Mouse (Mus musculus) lung, embryonic 15.5 days (tissue): ENCODE measurements around the gene Optn. TPM values are rescaled to one million over a fixed set of nuclear protein-coding genes. Genes with fewer than 3 reads are reported as not detected.

Experiments used
- ATAC-seq: fragments of 200-750 bp; cut with Nextera tagmentation; 2 replicates; pipeline ENCODE4 v1.8.0; 2017; ENCODE audit warnings: moderate number of reproducible peaks, borderline replicate concordance; ENCODE audit not compliant: low FRiP score, low TSS enrichment; ENCODE audit errors: extremely low read depth
- H3K27ac ChIP-seq: fragments of 300-500 bp; sonication (generic); 2 replicates; pipeline ENCODE4 v1.5.1; 2015; ENCODE audit warnings: moderate library complexity, mild to moderate bottlenecking, inconsistent platforms
- H3K27me3 ChIP-seq: fragments of 300-500 bp; sonication (generic); 2 replicates; pipeline ENCODE4 v1.6.1; 2015; ENCODE audit warnings: inconsistent platforms
- H3K36me3 ChIP-seq: fragments of 300-500 bp; sonication (generic); 2 replicates; pipeline ENCODE4 v1.6.1; 2015; ENCODE audit warnings: inconsistent platforms
- H3K4me1 ChIP-seq: fragments of 300-500 bp; sonication (generic); 2 replicates; pipeline ENCODE4 v1.6.1; 2015; ENCODE audit warnings: inconsistent platforms
- H3K4me2 ChIP-seq: fragments of 300-500 bp; sonication (generic); 2 replicates; pipeline ENCODE4 v1.6.1; 2015; ENCODE audit warnings: inconsistent platforms, mild to moderate bottlenecking, moderate library complexity
- H3K4me3 ChIP-seq: fragments of 300-500 bp; sonication (generic); 2 replicates; pipeline ENCODE4 v1.5.1; 2015; ENCODE audit warnings: mild to moderate bottlenecking, inconsistent platforms
- H3K9ac ChIP-seq: fragments of 300-500 bp; sonication (generic); 2 replicates; pipeline ENCODE4 v1.6.1; 2015; ENCODE audit warnings: inconsistent platforms
- H3K9me3 ChIP-seq: fragments of 300-500 bp; sonication (generic); 2 replicates; pipeline ENCODE4 v1.6.1; 2016; ENCODE audit warnings: inconsistent platforms
- WGBS: fragments of 180-500 bp; shearing (Covaris S2); methylation state at CpG from one replicate; pipeline ENCODE4 v1.1.7; 2015; 5-methylcytosine and 5-hydroxymethylcytosine counted together
- polyA plus RNA-seq: library from polyadenylated mRNA; unstranded; fragments of >200 nt; fragmentation: Nextera tagmentation; extraction: Ambion mirVana; gene quantifications from 2 replicates; pipeline ENCODE4 v1.2.1, GENCODE M21; 2015

Gene Optn
- polyA plus RNA-seq, 1 experiment from 2014 or later: 10.5 TPM

GRCm38 (mm10) chr2:5023699-5024399 is 40.0 kb downstream of the Optn start:
- peak overlapping the region; percentile 20; the same call in 1 of the 2 replicates for H3K4me2 ChIP-seq
- no peak overlapping the region for H3K4me3 ChIP-seq
- H3K9ac ChIP-seq: no peak overlapping the region
- 60% methylated on average over 14 of the region's 14 CpGs for WGBS
- no peaks in the 10 kb centered on the region for H3K4me1 ChIP-seq
- no peaks in the 10 kb centered on the region for H3K9me3 ChIP-seq
- no peaks in the 10 kb centered on the region for H3K27me3 ChIP-seq
- ATAC-seq: peak; percentile 57
- H3K36me3 ChIP-seq: no peaks in the 10 kb centered on the region
- H3K27ac ChIP-seq: peak overlapping the region; percentile 29; the same call in 1 of the 2 replicates

DNA sequence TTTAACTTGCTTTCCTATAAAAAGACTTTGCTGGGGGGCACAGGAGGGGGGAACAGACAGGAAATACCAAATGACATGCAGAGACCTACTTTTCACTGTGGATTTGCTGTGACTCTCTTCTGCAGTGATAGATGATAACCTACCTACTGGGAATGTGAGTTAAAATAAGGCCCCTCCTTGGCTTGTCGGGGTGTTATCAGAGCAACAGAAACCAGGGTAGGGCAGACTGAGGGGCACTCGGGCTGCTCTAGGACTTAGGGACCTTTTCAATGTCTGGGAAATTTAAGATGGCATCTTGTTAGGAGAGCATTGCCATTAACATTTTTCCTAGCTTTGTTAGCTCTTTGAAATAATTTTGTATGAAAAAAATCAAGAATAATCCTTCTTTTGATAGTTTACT is 40.6 kb downstream of the Optn start:
- H3K27me3 ChIP-seq: no peaks in the 10 kb centered on the region
- no peaks in the 10 kb centered on the region for H3K4me1 ChIP-seq
- no peak overlapping the region for H3K4me3 ChIP-seq
- no peaks in the 10 kb centered on the region for H3K36me3 ChIP-seq
- 55% methylated on average over 2 of the region's 2 CpGs for WGBS
- H3K4me2 ChIP-seq: no peak overlapping the region
- H3K27ac ChIP-seq: no peak overlapping the region
- H3K9ac ChIP-seq: no peak overlapping the region
- H3K9me3 ChIP-seq: no peaks in the 10 kb centered on the region
- ATAC-seq: no peak

DNA sequence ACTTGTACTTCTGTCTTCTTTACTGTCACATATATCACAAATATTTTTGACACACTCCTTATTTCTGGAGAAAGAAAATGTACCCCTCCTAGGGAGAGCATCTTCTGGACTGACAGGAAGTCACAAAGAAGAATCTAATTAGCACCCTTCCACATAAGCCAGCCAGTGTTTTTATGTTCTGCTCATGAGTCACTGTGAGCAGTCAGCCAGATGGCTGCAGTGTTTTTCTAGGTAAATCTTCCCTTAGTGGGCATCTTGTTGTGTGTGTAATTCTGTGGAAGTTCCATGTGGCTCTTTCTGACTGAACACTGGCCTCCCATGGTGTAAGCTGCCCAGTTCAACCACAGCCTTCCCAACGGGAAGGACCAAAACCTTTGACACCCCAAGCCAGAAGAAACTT is 44.1 kb downstream of the Optn start:
- Histone ChIP-seq H3K4me3 (no peak overlapping the region), H3K9me3 (no peaks in the 10 kb centered on the region), H3K9ac (no peak overlapping the region), H3K27ac (no peak overlapping the region), H3K36me3 (no peaks in the 10 kb centered on the region), H3K4me1 (no peaks in the 10 kb centered on the region), H3K27me3 (no peaks in the 10 kb centered on the region), H3K4me2 (no peak overlapping the region)
- WGBS: 46% methylated on average over 1 of the region's 1 CpGs
- no peak for ATAC-seq

DNA sequence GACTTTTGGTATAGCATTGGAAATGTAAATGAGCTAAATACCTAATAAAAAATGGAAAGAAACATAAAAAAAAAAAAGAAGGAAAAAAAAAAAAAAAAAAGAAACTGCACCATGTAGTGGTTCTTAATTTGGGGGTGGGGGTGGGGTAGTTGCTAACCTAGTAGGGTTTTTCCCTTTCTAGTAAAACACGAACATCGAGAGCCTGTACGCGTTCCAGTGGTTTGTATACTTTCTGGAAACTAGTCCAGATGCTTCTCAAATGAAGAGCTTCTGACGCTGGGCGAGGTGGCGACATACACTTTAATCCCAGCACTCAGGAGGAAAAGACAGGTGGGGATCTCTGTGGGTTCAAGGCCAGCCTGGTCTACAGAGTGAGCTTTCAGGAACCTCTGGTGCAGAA is 46.9 kb downstream of the Optn start:
- Histone ChIP-seq H3K27me3 (no peaks in the 10 kb centered on the region), H3K9ac (no peak overlapping the region), H3K4me2 (no peak overlapping the region), H3K4me3 (no peak overlapping the region), H3K36me3 (no peaks in the 10 kb centered on the region), H3K9me3 (no peaks in the 10 kb centered on the region), H3K27ac (no peak overlapping the region), H3K4me1 (peaks cover 5% of the 10 kb centered on the region)
- 84% methylated on average over 7 of the region's 7 CpGs for WGBS
- no peak for ATAC-seq

DNA sequence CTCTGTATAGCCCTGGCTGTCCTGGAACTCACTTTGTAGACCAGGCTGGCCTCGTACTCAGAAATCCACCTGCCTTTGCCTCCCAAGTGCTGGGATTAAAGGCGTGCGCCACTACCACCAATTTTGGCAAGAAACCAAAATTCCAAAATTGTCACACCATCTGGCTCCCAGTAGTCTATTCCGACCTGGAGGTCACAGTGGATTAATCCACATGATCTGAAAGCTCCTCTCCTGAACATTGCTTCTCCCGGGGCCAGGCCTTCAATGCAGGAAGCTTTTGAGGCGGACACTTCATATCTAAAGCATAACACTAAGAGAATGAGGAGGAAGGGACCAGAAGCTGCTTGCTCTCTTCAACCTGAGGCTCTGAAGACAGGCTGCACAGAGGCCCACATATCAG is 48.3 kb downstream of the Optn start:
- H3K9me3 ChIP-seq: no peaks in the 10 kb centered on the region
- no peak overlapping the region for H3K4me3 ChIP-seq
- no peak overlapping the region for H3K9ac ChIP-seq
- no peak overlapping the region for H3K27ac ChIP-seq
- H3K4me2 ChIP-seq: no peak overlapping the region
- H3K27me3 ChIP-seq: no peaks in the 10 kb centered on the region
- peaks cover 12% of the 10 kb centered on the region for H3K4me1 ChIP-seq
- ATAC-seq: no peak
- WGBS: 76% methylated on average over 6 of the region's 6 CpGs
- H3K36me3 ChIP-seq: no peaks in the 10 kb centered on the region

GRCm38 (mm10) chr2:5014616-5015015 is 49.2 kb downstream of the Optn start:
- Histone ChIP-seq H3K27ac (no peak overlapping the region), H3K4me1 (peaks cover 12% of the 10 kb centered on the region), H3K36me3 (0 out of 2 replicates have a peak, but pooled peaks cover 4% of the 10 kb centered on the region), H3K9me3 (no peaks in the 10 kb centered on the region), H3K9ac (no peak overlapping the region), H3K4me3 (no peak overlapping the region), H3K27me3 (no peaks in the 10 kb centered on the region), H3K4me2 (no peak overlapping the region)
- no peak for ATAC-seq
- 68% methylated on average over 7 of the region's 7 CpGs for WGBS

DNA sequence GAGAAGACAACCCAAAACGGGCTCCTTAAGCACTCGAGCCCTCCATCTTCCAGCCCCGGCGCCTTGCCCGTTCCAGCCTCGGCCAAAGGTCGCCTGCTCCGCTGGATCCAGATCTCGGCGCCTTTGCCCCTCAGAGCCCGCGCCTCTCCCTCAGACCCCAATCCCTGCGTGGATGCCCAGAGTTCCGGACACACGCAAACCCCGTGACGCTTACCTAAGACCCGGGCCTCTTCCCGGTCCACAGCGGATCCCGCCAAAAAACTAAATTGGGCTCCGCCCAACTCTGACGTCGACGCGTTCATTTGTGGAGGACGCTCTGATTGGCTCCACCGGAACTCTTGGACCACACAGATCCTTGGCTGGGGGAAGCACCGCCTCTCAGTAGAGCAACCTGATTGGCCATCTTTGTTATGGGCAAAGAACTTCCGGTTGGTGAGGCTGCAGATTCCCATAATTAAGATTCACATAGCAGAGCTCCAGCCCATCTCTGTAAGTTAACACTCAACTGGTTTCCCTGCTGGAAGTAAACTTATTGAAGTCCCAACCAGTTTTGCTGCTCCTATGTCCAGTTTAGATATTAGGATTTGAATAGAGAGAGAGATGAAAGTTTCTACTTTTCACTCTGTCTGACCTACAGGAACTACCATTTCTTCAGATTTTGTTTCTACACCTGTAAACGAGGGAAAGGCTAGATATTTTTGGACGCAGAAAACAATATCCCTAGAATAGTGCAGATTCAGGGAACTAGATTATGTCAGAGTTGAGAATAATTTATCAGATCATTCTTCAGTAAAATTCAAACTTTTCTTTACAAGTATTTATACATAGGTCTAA is 51.1 kb downstream of the Optn start, which contains the start of gene Mcm10:
Mcm10 (minus strand) TSS at position 301 of the 834 bp plus-strand sequence.
- ATAC-seq: peak; percentile 100
- Histone ChIP-seq H3K27me3 (no peaks in the 10 kb centered on the region), H3K4me3 (peak within 1 kb of the TSS; percentile 89), H3K27ac (peak within 1 kb of the TSS; percentile 41), H3K9ac (peak within 1 kb of the TSS; percentile 62), H3K36me3 (peaks cover 17% of the 10 kb centered on the region), H3K9me3 (no peaks in the 10 kb centered on the region), H3K4me1 (peaks cover 12% of the 10 kb centered on the region), H3K4me2 (peak within 1 kb of the TSS; percentile 65)
- WGBS: 2% methylated on average over 32 of the region's 32 CpGs

GRCm38 (mm10) chr2:5011898-5012490 is 51.9 kb downstream of the Optn start:
- no peaks in the 10 kb centered on the region for H3K27me3 ChIP-seq
- ATAC-seq: no peak
- no peaks in the 10 kb centered on the region for H3K9me3 ChIP-seq
- H3K4me2 ChIP-seq: peak overlapping the region; percentile 65
- H3K4me3 ChIP-seq: peak overlapping the region; percentile 89
- 7% methylated on average over 8 of the region's 8 CpGs for WGBS
- H3K36me3 ChIP-seq: peaks cover 22% of the 10 kb centered on the region
- H3K4me1 ChIP-seq: peaks cover 12% of the 10 kb centered on the region
- peak overlapping the region; percentile 41; the same call in 1 of the 2 replicates for H3K27ac ChIP-seq
- peak overlapping the region; percentile 62 for H3K9ac ChIP-seq

DNA sequence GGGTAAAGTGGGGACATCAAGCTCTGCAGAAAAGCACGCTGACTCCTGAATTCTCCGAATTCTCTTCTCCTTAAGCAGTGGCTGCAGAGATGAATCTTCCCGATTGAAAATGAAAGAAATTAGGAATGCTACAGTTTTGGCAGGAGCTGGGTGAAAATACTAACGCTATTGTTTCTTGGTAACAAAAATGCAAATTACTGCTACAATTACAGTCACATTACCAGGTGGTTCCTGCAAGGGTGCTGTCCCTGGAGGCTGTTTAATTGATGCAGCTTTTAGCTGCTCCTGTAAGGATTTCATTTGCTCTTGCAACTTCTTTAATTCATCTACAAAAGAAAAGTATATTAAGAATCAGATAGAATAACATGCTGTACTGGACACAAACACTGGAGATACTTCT is 56.7 kb downstream of the Optn start:
- H3K27me3 ChIP-seq: no peaks in the 10 kb centered on the region
- H3K4me3 ChIP-seq: no peak overlapping the region
- no peak overlapping the region for H3K27ac ChIP-seq
- no peak for ATAC-seq
- H3K4me2 ChIP-seq: no peak overlapping the region
- peaks cover 9% of the 10 kb centered on the region for H3K4me1 ChIP-seq
- H3K36me3 ChIP-seq: peaks cover 55% of the 10 kb centered on the region
- H3K9me3 ChIP-seq: no peaks in the 10 kb centered on the region
- no peak overlapping the region for H3K9ac ChIP-seq
- 91% methylated on average over 4 of the region's 4 CpGs for WGBS

DNA sequence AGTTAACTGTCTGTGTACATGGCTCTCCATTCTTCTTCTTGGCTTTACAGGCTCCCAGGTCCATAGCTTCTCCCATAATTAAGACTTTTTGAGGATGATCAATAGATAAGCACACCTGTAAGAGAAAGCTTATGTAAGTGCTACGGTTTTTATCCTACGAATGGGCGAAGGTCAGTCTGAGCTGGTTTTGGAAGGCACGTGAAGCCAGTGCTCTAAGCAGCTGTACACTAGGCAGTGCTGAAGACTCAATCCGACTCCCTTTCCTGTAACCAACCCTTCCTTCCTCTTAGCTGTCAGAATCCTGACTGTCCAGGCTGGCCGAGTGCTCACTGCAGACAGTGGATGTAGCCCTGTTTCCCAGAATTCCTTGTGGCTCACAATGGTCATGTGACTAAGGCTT is 62.6 kb downstream of the Optn start:
- Histone ChIP-seq H3K9me3 (no peaks in the 10 kb centered on the region), H3K36me3 (peaks cover 78% of the 10 kb centered on the region), H3K4me1 (no peaks in the 10 kb centered on the region), H3K4me3 (no peak overlapping the region), H3K4me2 (no peak overlapping the region), H3K27me3 (no peaks in the 10 kb centered on the region), H3K9ac (no peak overlapping the region), H3K27ac (no peak overlapping the region)
- WGBS: 89% methylated on average over 6 of the region's 6 CpGs
- ATAC-seq: no peak

DNA sequence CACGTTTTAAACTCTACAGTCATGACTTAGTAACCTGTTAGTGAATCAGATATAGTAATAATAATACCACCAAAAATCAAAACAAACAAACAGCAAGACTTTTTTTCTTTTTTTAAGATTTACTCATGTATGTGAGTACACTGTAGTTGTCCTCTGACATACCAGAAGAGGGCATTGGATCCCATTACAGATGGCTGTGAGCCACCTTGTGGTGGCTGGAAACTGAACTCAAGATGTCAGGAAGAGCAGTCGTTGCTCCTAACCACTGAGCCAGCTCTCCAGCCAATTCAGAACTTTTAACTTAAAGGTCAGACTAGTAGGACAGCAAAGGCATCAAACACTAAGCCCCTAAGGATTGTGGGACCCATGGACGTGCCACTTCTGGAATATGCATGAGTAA is 64.9 kb downstream of the Optn start:
- no peak overlapping the region for H3K27ac ChIP-seq
- no peaks in the 10 kb centered on the region for H3K4me1 ChIP-seq
- H3K4me3 ChIP-seq: no peak overlapping the region
- no peak for ATAC-seq
- H3K9ac ChIP-seq: no peak overlapping the region
- no peak overlapping the region for H3K4me2 ChIP-seq
- no peaks in the 10 kb centered on the region for H3K27me3 ChIP-seq
- H3K36me3 ChIP-seq: peaks cover 73% of the 10 kb centered on the region
- WGBS: 79% methylated on average over 3 of the region's 3 CpGs
- no peaks in the 10 kb centered on the region for H3K9me3 ChIP-seq

DNA sequence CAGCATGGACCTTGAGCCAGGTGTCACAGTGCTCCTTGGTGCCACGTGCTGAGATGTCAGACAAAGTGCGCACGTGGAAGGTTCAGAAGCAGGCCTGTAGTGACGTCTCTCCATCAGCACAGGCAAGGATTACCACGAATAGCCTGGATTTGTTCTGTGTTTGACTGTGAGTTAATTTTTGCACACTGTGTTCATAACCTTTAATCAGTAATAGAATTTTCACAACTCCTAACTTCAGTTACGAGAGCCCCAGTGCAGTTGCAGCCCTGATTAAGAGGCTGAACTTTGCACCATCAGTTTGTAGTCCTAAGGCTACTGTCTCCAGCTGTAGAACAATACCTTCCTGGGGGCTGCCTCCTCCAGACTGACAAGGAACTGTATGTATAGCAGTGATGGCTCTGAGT is 67.4 kb downstream of the Optn start:
- Histone ChIP-seq H3K4me1 (no peaks in the 10 kb centered on the region), H3K27me3 (no peaks in the 10 kb centered on the region), H3K36me3 (peaks cover 76% of the 10 kb centered on the region), H3K4me3 (no peak overlapping the region), H3K9ac (no peak overlapping the region), H3K4me2 (no peak overlapping the region), H3K27ac (no peak overlapping the region), H3K9me3 (no peaks in the 10 kb centered on the region)
- WGBS: 90% methylated on average over 6 of the region's 6 CpGs
- ATAC-seq: no peak
